Mouse (Mus musculus): Measurements from ENCODE around the gene 4931440F15Rik. TPM values are rescaled to one million over a fixed set of nuclear protein-coding genes. Genes with fewer than 3 reads are reported as not detected.

4931440F15Rik gene
- total RNA-seq, 2 experiments from 2014 or later: 0.40 to 0.53 TPM

DNA sequence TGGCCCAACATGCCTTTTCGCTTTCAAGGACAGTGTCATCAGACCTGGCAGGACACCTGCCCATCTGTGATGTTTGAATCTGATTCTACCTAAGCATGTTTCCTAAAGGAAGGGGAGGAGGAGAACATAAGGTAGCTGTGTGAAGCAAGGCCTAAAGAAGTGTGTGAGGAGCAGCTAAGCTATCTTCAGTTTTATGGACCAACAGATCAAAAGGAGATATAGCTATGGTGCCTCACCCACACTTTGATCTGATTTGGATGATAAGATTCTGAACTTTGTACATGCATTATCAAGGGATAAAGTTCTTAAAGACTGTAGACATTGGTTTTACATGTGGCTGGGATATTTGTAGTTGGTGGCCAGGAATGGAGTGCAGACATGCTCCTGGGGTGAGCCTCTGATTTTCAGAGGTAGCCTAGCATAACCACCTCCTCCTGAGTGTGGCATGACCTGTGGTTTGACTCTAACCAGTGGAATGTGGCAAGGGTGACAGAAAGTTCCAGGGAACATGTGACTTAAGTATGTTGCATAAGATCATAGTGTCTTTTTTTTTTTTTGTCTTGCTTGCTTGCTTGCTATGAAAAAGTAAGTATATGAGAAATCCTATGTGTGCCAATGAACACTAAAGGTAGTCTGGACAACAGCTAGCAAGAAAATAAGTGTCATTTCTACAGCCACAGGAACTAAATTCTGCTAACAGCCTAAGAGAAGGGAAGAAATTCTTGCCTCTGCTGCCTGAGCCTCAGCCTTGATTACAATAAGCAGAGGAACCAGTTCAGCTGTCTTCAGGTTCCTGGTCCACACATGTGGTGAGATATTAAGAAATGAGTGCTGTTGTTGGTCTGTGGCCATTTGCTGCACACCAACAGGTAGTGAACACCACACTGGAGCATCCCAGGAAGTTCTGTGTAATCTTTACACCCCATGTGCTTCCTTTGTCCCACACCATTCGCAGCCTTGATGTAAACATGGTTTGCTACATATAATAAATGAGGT, 23.7 kb downstream of the 4931440F15Rik start:
- no peak for DNase-seq

DNA sequence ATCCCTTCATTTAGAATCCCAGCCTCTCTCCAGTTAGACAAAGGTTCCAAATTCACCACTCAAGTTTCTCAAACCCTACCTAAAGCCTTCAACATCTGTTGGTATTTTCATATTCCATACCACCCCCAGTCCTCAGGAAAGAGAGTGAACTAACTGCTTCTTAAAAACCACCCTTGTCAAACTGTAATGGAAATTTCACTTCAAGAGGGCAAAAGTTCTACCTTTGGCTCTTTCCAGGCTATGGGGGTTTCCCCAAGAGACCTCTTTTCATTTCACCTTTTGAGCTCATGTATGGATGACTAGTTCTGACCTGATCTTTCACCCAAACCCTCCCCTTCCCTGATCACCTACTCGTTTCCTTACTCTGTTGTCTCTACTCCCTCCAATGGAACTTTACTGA, 25.6 kb downstream of the 4931440F15Rik start:
- DNase-seq: no peak

DNA sequence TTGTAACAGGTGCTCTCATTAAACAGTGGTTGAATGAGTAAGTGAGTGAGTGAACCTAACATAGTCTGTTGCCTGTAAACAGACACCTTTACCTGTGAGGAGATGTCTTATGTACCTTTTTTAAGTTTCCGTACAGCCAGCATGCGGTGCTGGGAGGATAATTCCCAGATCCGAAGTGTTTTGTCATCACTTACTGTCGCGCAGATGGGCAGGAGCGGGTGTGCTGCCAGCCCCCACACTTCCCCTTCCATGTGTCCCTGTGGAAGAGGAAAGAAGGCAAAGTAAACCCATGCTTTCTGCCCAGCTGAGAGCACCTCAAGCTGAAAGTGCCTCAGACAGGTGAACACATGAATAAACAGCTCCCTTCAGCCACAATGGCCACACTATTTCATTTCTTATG, 30.4 kb downstream of the 4931440F15Rik start:
- no peak for DNase-seq

DNA sequence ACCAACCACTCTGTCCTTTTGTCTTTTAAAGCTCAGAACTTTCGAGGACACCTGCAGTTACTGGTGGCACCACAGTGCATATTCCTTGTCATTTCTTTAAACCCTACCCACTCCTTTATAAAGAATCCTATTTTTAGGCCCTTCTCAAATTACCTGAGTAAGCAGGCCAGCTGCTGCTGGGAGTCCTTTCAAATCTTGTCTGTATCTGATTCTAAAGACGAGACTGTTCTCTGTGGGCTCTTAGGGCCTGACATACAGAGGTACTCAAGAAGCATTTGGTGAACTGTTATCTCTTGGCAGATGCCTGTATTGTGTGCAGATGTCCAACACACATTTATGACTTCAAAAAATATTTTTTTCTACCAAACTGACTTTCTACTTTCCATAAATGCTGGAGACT, 31.0 kb downstream of the 4931440F15Rik start:
- no peak for DNase-seq

DNA sequence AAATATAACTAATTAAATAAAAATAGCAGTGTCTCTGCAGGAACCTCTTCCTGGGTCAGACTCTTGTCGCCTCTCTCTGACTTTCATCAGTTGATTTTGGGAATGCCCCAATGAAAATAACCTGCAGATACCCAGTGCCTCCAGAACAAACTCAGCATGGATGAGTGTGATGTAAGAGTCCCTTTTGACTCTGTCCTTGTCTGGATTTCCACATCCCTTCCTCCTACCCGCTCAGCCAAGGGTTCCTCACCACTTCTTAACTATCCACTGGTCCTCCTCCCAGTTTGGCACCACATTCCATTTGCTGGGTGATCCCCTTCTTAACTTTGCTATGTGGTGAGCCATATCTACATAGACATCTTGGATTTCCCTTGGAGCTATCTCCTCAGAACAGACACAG, 34.7 kb downstream of the 4931440F15Rik start:
- DNase-seq: no peak

DNA sequence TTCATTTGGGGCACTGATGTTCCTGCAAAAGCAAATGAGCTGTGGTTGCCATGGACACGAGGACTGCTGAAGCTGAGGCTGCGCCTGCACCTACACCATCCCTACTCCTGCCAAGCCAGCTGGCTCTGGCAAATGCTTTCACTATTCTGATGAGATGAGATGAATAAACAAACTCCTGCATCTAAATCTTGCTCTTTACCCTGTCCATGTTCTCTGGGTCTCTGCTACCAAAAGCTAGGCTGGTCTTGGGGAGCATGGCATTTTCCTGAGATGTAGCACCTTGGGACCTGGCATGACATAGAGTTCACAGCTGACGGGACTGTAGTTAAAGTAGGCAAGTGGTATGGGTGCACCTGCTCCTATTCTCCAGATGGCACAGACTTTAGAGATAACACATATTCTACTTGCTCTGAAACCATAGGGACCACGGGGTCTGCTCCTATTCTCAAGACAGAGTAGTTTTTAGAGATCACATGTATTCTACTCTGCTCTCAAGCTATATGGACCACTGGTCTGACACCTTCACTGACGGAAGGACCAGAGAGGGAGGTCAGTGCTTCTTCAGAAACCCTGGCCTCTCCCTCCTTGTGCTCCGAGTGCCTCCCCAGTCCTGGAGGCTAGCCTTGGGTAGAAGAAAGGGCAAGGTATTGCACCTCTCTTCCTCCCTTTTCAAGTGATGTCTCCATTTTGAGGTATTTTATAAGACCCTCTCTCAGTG, 36.4 kb downstream of the 4931440F15Rik start:
- no peak for DNase-seq

DNA sequence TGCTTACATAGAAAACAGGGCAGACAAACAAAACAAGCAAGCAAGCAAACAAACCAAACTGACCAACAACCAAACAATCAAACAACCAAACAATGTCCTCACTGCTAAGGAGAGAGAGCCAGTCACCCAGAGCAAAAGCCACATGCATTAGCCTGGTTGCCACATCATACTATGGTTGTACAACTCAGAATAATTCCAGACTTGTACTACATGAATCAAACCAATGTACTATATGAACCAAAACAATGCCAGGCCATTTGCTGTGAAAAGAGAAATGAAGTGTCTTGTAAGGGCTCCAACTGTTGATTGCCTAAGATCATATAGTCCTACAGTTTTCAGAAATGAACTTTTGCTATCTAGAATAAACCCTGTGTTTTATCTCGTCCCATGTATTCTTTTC, 37.0 kb downstream of the 4931440F15Rik start:
- no peak for DNase-seq

DNA sequence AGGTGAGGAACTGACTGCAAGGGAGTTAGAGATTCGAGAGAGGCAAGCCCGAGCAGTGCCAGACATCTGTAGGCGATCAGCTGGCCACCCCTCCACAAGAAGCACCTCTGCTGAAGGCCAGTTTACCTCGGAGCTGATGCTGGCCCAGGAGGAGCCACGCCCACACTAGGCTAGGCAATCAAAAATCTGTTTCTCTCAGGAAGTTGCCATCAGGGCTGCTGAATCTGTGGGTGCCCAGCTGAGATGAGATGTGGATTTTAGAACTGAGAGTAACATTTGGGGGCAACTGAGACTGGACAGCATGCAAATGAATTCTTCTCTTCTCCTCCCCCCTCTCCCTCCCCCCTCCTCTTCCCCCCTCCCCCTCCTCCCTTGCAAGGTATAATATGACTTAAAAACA, 38.0 kb downstream of the 4931440F15Rik start:
- no peak for DNase-seq

DNA sequence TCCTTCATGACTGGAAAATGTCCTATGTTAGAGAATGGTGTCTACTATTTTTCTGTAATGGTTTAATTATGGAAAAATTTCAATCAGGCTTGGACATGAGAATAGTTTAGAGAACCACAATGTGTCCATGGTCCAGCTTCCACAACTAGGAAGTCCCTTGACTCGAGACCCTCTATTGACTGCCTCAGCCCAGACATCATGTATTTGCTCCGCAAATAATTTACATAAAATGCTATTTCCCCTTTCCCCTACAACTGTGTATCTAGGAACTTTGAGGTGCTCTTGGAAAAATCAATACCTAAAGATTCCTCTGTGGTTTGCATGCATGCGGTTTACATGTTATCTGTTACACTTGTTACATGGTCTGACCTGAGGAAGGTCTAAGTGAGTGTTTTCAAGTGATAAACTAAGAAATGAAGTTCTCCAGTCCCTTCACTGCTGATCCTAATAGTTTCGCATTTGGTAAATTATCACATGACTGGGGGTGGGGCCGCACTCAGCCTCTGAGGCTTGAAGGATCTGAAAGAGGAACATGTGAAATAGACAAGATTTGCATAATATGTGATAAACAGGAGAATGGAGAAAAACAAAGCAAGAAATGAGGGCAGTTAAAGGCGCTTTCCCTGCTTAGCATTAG, 38.8 kb downstream of the 4931440F15Rik start:
- DNase-seq: peak in 1 of 2 experiments; percentile 23

DNA sequence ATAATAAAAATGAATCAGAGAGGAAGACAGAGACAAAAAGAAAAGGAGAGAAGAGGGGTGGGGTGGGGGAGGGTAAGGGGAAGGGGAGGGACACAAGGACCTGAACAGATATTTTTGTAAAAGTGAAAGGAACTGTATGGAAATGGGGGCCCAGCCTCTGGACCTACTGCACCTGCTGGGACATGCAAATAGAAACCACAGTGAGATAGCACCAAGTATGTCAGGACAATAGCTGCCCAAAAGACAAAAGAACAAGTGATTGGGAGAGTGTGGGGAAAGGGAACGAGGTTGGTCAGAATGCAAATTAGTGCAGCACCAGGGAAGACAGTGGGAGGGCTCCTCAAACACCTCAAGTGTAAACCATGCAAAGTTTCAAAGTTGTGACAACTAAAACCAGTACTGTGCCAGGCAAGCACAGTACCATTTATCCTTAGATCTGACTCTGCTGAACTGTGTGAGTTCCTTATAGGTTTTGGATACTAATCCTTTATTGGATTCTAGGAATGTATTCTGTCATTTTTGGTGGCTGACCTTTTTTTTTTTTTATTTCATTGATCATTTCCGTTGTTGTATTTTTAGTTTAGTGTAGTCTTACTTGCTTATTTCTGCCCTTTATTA, 46.0 kb downstream of the 4931440F15Rik start:
- DNase-seq: no peak

DNA sequence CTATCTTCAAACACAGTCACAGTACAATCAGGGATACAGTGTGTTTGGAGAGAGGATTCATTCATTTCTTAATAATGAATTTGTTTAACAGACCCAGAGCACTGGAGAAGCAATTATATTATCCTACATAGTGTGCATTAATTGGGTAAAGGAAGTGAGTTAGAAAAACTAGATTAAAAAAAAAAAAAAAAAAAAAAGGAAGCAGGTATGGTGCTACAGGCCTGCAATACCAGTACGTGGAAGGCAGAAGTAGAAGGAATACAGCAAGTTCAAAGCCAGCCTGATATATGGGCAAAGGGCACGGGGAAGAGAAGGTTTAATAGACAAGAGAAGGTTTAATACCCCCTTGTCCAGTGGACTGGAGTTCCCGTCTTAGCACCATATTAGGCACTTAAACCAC, 46.5 kb downstream of the 4931440F15Rik start:
- no peak for DNase-seq

DNA sequence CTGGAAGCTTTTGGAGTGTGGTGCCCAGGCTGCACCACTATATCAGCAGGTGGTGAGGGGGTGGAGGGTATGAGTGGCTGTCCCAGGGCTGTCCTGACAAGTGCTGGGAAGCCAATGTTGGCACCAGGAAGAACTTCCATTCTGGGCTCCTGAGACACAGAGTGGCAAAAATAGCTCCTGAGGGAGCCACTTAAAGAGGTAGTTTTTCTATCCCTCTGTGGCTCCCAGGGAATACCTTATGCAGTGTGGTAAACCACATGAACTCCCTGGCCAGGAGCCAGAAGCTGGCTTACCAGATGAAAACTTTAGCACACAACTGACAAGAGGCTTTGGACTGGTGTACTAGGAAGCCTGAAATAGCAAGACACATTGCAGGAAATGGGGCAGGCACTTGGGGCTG, 47.5 kb downstream of the 4931440F15Rik start:
- DNase-seq: peak in 1 of 2 experiments; percentile 45

DNA sequence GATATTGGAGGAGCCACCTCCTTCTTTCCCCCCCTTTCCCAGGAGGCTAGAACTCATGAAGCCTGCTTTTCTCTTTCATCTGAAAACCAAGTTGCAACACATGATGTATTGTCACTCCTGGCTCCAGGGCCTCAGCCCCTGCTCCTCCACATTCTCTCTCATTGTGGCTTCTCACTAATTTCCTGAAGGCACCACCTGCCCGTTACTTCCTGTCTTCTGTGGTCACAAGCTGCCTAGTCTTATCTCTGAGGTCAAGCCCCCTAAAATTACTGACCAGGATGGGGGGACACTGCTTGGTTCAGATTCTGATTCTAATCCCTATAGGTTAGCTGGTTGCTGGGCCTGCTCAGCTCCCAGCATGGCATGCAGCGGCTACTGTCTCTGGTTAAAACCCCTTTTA, 50.7 kb downstream of the 4931440F15Rik start:
- no peak for DNase-seq

DNA sequence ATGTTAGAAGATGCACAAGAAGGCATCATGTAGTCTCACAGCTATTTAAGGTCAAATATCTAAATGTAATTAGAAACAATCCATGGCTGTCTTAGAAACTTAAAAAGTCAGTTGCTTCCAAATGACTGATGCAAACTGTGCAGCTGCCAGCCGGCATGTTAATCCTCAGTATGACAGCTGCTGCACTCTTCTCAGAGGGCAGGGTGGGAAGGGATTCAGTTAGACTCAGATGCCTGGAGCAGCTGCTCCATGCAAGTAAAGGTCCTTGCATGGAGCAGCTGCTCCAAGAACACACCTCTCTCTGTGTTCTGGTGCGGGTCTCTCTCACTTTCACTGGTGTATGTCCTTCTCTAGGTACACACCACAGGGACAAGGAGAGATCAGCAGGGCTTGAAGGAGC, 51.2 kb downstream of the 4931440F15Rik start:
- no peak for DNase-seq

Other genes starting within 250 kb of the 4931440F15Rik start
- 100 to 1,000 TPM; 312 to 517 TPM for gene Rtn4, start 132.7 kb downstream of the 4931440F15Rik start, total RNA-seq (2021)
- gene Eml6, start 200.4 kb upstream of the 4931440F15Rik start, total RNA-seq (2021): 1 to 10 TPM; 3.6 to 5.2 TPM

All from adrenal gland, postnatal 36 days (tissue).